Mouse (Mus musculus): ENCODE measurements around the gene Sp2. TPM values are rescaled to one million over a fixed set of nuclear protein-coding genes. Genes with fewer than 3 reads are reported as not detected.

Gene Sp2
- polyA plus RNA-seq, 1 experiment, result 26.3 TPM

DNA sequence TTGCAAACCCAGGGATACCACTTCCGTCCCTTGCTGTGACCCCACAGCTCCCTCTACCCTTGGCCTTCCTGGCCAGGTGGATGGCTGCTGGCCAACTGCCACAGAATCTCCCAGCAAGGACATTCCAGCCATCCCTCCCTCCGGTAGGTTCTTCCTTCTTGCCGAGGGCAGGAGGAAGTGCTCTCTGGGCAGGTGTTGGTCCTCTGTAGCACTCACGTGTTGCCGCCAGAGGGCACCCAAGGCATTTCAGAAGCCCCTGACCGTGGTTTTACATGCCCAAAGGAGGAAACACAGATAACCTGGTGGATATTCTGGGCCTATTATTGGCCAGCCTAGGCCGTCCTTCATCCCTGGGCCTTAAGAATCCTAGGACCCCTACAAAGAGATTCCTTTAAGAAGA is 404 bp downstream of the Sp2 start:
- peak; percentile 73 for DNase-seq
- WGBS, result 1% methylated on average over 7 of the region's 7 CpGs
- TF ChIP-seq CTCF (IDR thresholded peaks at IDR 0.05; ENCODE audit: insufficient read depth, low read length) (peak; percentile 92), POLR2A (IDR thresholded peaks at IDR 0.05; ENCODE audit: borderline replicate concordance, extremely low read depth, low read depth, low read length) (no peak)
- Histone ChIP-seq H3K4me1 (ENCODE audit: control insufficient read depth, insufficient read depth, low read length) (peaks cover 4% of the 10 kb centered on the region), H3K4me3 (replicated peaks; ENCODE audit: extremely low read depth, low read depth, low read length) (no peak overlapping the region)

DNA sequence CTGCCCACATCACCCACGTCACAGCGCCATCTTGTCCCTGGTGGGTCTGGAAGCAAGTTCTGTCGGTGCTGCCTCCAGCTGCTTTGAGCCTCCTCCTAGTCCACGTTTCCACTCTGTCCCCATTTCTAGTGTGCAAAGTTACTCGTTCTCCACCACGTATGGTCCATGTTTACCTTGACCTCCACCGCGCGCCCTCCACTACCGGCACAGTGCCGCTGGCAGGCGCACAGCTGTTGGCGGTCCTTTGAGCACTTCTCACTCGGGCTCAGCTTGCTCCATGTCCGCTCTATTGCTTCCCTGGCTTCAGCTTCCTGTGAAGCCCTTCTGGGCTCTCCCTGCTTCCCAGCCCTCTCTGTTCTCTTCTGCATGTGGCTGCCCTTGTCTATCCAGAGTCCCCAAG is 1.3 kb downstream of the Sp2 start:
- Histone ChIP-seq H3K4me1 (ENCODE audit: control insufficient read depth, insufficient read depth, low read length) (peaks cover 4% of the 10 kb centered on the region), H3K4me3 (replicated peaks; ENCODE audit: extremely low read depth, low read depth, low read length) (no peak overlapping the region)
- no peak for TF ChIP-seq CTCF (IDR thresholded peaks at IDR 0.05; ENCODE audit: insufficient read depth, low read length)
- TF ChIP-seq POLR2A (IDR thresholded peaks at IDR 0.05; ENCODE audit: borderline replicate concordance, extremely low read depth, low read depth, low read length), result no peak
- WGBS, result 58% methylated on average over 15 of the region's 15 CpGs
- no peak for DNase-seq

- Histone ChIP-seq H3K4me1 (ENCODE audit: control insufficient read depth, insufficient read depth, low read length) (peaks cover 8% of the 10 kb centered on the region), H3K4me3 (replicated peaks; ENCODE audit: extremely low read depth, low read depth, low read length) (no peak overlapping the region)
- TF ChIP-seq CTCF (IDR thresholded peaks at IDR 0.05; ENCODE audit: insufficient read depth, low read length) (no peak), POLR2A (IDR thresholded peaks at IDR 0.05; ENCODE audit: borderline replicate concordance, extremely low read depth, low read depth, low read length) (no peak)
- no peak for DNase-seq
- WGBS, result 78% methylated on average over 5 of the region's 5 CpGs
Observed at GRCm38 (mm10) chr11:96980021-96980420, 2.7 kb downstream of the Sp2 start.

GRCm38 (mm10) chr11:96979329-96979728 is 3.4 kb downstream of the Sp2 start:
- Histone ChIP-seq H3K4me3 (replicated peaks; ENCODE audit: extremely low read depth, low read depth, low read length) (no peak overlapping the region), H3K4me1 (ENCODE audit: control insufficient read depth, insufficient read depth, low read length) (peaks cover 8% of the 10 kb centered on the region)
- WGBS, result 84% methylated on average over 7 of the region's 7 CpGs
- DNase-seq, result no peak
- no peak for TF ChIP-seq CTCF (IDR thresholded peaks at IDR 0.05; ENCODE audit: insufficient read depth, low read length)
- TF ChIP-seq POLR2A (IDR thresholded peaks at IDR 0.05; ENCODE audit: borderline replicate concordance, extremely low read depth, low read depth, low read length), result no peak

DNA sequence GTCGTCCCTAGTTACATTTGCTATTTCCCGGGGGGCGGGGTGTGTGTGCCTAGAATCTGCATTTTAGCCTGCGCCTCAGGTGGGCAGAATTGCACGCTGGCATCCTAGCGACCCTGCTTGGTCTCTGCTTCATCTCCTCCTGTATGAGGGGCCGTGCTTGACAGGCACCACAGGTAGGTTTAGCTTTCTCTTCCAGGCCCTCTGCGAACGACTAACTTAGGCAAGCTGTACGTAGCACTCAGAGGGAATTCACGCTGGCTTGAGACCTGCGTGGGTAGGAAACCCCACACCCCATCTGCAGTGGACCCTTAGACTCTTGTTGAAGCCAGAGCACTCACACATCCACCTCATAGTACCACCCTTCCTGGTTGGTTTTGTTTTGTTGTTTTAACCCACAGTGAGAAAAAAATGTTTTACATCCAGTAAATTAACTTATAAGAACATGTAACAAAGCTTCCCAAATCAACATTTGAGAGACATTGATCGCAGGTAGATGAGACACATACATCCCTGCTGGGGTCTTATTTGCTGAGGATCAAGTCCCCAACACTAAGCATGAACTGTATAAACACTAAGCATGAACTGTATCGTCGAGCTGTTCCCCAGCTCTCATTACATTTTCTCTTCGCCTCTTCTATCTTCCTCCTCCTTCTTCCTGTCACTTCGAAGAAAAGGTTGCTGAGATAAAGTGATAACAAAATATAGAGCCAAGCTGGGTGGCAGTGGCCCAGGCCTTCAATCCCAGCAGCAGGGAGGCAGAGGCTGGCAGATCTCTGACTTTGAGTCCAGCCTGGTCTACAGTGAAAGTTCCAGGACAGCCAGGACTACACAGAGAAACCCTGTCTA is 4.1 kb downstream of the Sp2 start:
- H3K4me1 ChIP-seq (ENCODE audit: control insufficient read depth, insufficient read depth, low read length), result peaks cover 13% of the 10 kb centered on the region
- H3K4me3 ChIP-seq (replicated peaks; ENCODE audit: extremely low read depth, low read depth, low read length), result peak overlapping the region; percentile 73
- WGBS, result 18% methylated on average over 17 of the region's 17 CpGs
- TF ChIP-seq POLR2A (IDR thresholded peaks at IDR 0.05; ENCODE audit: borderline replicate concordance, extremely low read depth, low read depth, low read length) (no peak), CTCF (IDR thresholded peaks at IDR 0.05; ENCODE audit: insufficient read depth, low read length) (no peak)
- DNase-seq, result no peak

DNA sequence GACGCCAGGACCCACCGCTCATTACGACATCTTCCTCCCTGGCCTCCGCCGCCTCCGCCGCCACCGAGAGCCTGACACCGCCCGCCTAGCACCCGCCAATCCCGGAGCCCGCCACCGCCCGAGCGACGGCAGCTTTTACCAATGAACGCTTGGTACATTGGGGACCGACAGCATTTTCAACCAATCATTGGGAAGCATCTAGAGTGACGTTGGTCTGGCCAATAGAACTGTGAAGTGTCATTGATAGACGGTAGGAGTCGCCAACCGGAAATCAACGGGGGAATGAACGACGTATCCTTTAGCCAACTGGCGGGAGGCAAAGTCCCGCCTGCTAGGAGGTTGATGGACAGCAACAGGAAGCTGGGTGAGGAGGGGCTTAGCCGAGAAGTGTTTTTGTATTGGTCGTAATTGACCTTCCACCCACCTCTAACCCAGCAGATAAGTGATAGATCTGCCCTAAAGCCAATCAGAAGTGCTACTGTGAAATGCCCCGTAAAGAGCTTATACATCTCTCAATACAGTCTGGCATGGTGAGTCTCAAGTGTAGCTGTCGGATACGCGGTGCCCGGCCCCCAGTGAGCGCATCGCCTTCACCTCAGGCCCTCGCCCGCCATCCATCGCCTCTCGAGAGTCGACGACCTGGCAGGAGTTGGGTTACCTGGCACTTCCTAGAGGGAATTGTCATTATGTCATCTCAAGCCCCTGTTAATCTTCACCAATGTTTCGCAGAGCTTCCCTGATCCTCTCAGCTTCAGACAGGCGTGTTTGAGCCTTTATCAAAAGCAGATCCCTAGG is 5.0 kb downstream of the Sp2 start:
- Histone ChIP-seq H3K4me1 (ENCODE audit: control insufficient read depth, insufficient read depth, low read length) (peaks cover 16% of the 10 kb centered on the region), H3K4me3 (replicated peaks; ENCODE audit: extremely low read depth, low read depth, low read length) (peak overlapping the region; percentile 92)
- TF ChIP-seq POLR2A (IDR thresholded peaks at IDR 0.05; ENCODE audit: borderline replicate concordance, extremely low read depth, low read depth, low read length), result peak; percentile 86; the same call in 1 of the 2 replicates
- TF ChIP-seq CTCF (IDR thresholded peaks at IDR 0.05; ENCODE audit: insufficient read depth, low read length), result no peak
- under 1% methylated on average over 45 of the region's 45 CpGs for WGBS
- DNase-seq, result peak; percentile 99

GRCm38 (mm10) chr11:96976911-96977591 is 5.7 kb downstream of the Sp2 start:
- Histone ChIP-seq H3K4me1 (ENCODE audit: control insufficient read depth, insufficient read depth, low read length) (peaks cover 21% of the 10 kb centered on the region), H3K4me3 (replicated peaks; ENCODE audit: extremely low read depth, low read depth, low read length) (peak overlapping the region; percentile 92)
- 2% methylated on average over 36 of the region's 50 CpGs for WGBS
- DNase-seq, result peak; percentile 89
- no peak for TF ChIP-seq CTCF (IDR thresholded peaks at IDR 0.05; ENCODE audit: insufficient read depth, low read length)
- TF ChIP-seq POLR2A (IDR thresholded peaks at IDR 0.05; ENCODE audit: borderline replicate concordance, extremely low read depth, low read depth, low read length), result peak; percentile 73; the same call in 1 of the 2 replicates

DNA sequence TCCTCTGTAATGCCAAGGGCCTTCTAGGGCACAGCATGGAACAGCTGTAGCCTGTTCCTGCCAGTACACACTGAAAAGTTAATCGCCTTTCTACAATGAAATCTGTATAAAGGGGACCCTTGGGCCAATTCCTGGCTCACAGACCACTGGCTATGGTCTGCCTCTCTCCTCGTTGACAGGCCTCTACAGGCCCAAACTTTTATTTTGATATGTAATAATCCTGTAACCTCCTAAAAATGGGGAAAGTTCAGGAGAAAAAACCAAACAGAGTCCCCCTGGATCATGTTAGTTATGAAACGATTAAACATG is 6.4 kb downstream of the Sp2 start:
- WGBS, result 31% methylated on average over 3 of the region's 3 CpGs
- Histone ChIP-seq H3K4me3 (replicated peaks; ENCODE audit: extremely low read depth, low read depth, low read length) (no peak overlapping the region), H3K4me1 (ENCODE audit: control insufficient read depth, insufficient read depth, low read length) (peaks cover 27% of the 10 kb centered on the region)
- TF ChIP-seq POLR2A (IDR thresholded peaks at IDR 0.05; ENCODE audit: borderline replicate concordance, extremely low read depth, low read depth, low read length) (no peak), CTCF (IDR thresholded peaks at IDR 0.05; ENCODE audit: insufficient read depth, low read length) (no peak)
- no peak for DNase-seq
